Mouse (Mus musculus): ENCODE measurements around the gene Nemf. TPM values are rescaled to one million over a fixed set of nuclear protein-coding genes. Genes with fewer than 3 reads are reported as not detected.

Gene Nemf
- total RNA-seq, 1 experiment: 47.9 TPM

- Histone ChIP-seq H3K36me3 (ENCODE audit: control insufficient read depth, insufficient read depth, low read length, poor library complexity, severe bottlenecking) (peaks cover 12% of the 10 kb centered on the region), H3K9ac (ENCODE audit: insufficient read depth, low read depth, low read length, poor library complexity, severe bottlenecking) (peak overlapping the region; percentile 94), H3K4me3 (ENCODE audit: insufficient read depth in 1 of 2, low read depth in 1 of 2, low read length in 2 of 2, poor library complexity in 1 of 2, severe bottlenecking in 1 of 2) (peak overlapping the region; percentile 79 to 96), H3K27ac (ENCODE audit: insufficient read depth, low read depth, low read length, poor library complexity, severe bottlenecking) (peak overlapping the region; percentile 95), H3K4me1 (ENCODE audit: control insufficient read depth in 2 of 2, insufficient read depth in 2 of 2, low read length in 2 of 2, poor library complexity in 1 of 2) (peaks cover 4 to 9% of the 10 kb centered on the region in 2 experiments; a peak in 2 of 4 replicates), H3K9me3 (ENCODE audit: control insufficient read depth, insufficient read depth, low read depth, low read length) (no peaks in the 10 kb centered on the region)
- TF ChIP-seq HCFC1 (IDR thresholded peaks at IDR 0.05; ENCODE audit: borderline replicate concordance, insufficient read depth, low read length): no peak
- TF ChIP-seq ZNF384 (IDR thresholded peaks at IDR 0.05; ENCODE audit: low read depth, low read length): no peak
- TF ChIP-seq MAFK (IDR thresholded peaks at IDR 0.05; ENCODE audit: insufficient read depth, low read depth, low read length): no peak
- TF ChIP-seq CHD2 (IDR thresholded peaks at IDR 0.05; ENCODE audit: low read depth, low read length): no peak
- TF ChIP-seq ZC3H11A (IDR thresholded peaks at IDR 0.05; ENCODE audit: borderline replicate concordance, low read depth, low read length): no peak
- in situ Hi-C loops (cut with MboI; ENCODE audit: low sequenced_read_pairs in 2 of 2, unreplicated experiment in 2 of 2): no loop called here
- DNase-seq (ENCODE audit: low read depth, low spot score): peak; percentile 74
Observed at GRCm38 (mm10) chr12:69371421-69371853, 14.5 kb upstream of the Nemf start.

- H3K4me3 ChIP-seq (ENCODE audit: insufficient read depth in 1 of 2, low read depth in 1 of 2, low read length in 2 of 2, poor library complexity in 1 of 2, severe bottlenecking in 1 of 2): peak overlapping the region; percentile 79 to 96
- peak overlapping the region; percentile 94 for H3K9ac ChIP-seq (ENCODE audit: insufficient read depth, low read depth, low read length, poor library complexity, severe bottlenecking)
- no peaks in the 10 kb centered on the region for H3K9me3 ChIP-seq (ENCODE audit: control insufficient read depth, insufficient read depth, low read depth, low read length)
- H3K36me3 ChIP-seq (ENCODE audit: control insufficient read depth, insufficient read depth, low read length, poor library complexity, severe bottlenecking): peaks cover 10% of the 10 kb centered on the region
- TF ChIP-seq CHD2 (IDR thresholded peaks at IDR 0.05; ENCODE audit: low read depth, low read length) (no peak), MAFK (IDR thresholded peaks at IDR 0.05; ENCODE audit: insufficient read depth, low read depth, low read length) (no peak), HCFC1 (IDR thresholded peaks at IDR 0.05; ENCODE audit: borderline replicate concordance, insufficient read depth, low read length) (no peak), ZC3H11A (IDR thresholded peaks at IDR 0.05; ENCODE audit: borderline replicate concordance, low read depth, low read length) (no peak)
- in situ Hi-C loops (cut with MboI; ENCODE audit: low sequenced_read_pairs in 2 of 2, unreplicated experiment in 2 of 2): no loop called here
- H3K4me1 ChIP-seq (ENCODE audit: control insufficient read depth in 2 of 2, insufficient read depth in 2 of 2, low read length in 2 of 2, poor library complexity in 1 of 2): peaks cover 2 to 9% of the 10 kb centered on the region in 2 experiments; a peak in 2 of 4 replicates
- H3K27ac ChIP-seq (ENCODE audit: insufficient read depth, low read depth, low read length, poor library complexity, severe bottlenecking): peak overlapping the region; percentile 95; the same call in 1 of the 2 replicates
- DNase-seq (ENCODE audit: low read depth, low spot score): no peak
Observed at GRCm38 (mm10) chr12:69370936-69371335, 14.0 kb upstream of the Nemf start.

DNA sequence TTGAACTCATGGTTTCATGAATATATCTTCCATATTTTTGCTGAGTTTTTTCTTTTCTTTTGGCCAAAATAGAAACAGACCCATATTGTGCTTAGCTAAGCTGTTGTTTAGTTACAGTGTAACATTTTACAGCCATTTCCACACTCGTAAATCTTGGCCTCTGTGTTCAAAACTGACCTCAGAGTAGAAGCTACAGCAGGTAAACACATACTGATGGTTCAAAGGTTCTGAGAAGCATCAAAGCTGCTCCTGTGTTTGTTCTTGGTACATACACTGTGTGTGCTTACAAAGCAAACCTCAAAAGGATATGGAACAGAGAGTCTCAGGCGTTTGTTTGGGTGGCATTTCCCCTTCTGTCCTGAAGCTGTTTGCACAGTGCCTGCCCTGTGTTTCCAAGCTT lies 10.6 kb upstream of the Nemf start:
- DNase-seq (ENCODE audit: low read depth, low spot score): no peak
- in situ Hi-C loops (cut with MboI; ENCODE audit: low sequenced_read_pairs in 2 of 2, unreplicated experiment in 2 of 2): no loop called here
- peaks cover 0 to 2% of the 10 kb centered on the region in 2 experiments; a peak in 1 of 4 replicates for H3K4me1 ChIP-seq (ENCODE audit: control insufficient read depth in 2 of 2, insufficient read depth in 2 of 2, low read length in 2 of 2, poor library complexity in 1 of 2)

GRCm38 (mm10) chr12:69366424-69366823 lies 9.5 kb upstream of the Nemf start:
- Histone ChIP-seq H3K9me3 (ENCODE audit: control insufficient read depth, insufficient read depth, low read depth, low read length) (no peaks in the 10 kb centered on the region), H3K4me1 (ENCODE audit: control insufficient read depth in 2 of 2, insufficient read depth in 2 of 2, low read length in 2 of 2, poor library complexity in 1 of 2) (peaks cover 0 to 2% of the 10 kb centered on the region in 2 experiments; a peak in 1 of 4 replicates), H3K36me3 (ENCODE audit: control insufficient read depth, insufficient read depth, low read length, poor library complexity, severe bottlenecking) (no peaks in the 10 kb centered on the region), H3K9ac (ENCODE audit: insufficient read depth, low read depth, low read length, poor library complexity, severe bottlenecking) (no peak overlapping the region), H3K4me3 (ENCODE audit: insufficient read depth in 1 of 2, low read depth in 1 of 2, low read length in 2 of 2, poor library complexity in 1 of 2, severe bottlenecking in 1 of 2) (no peak overlapping the region), H3K27ac (ENCODE audit: insufficient read depth, low read depth, low read length, poor library complexity, severe bottlenecking) (no peak overlapping the region)
- TF ChIP-seq CHD2 (IDR thresholded peaks at IDR 0.05; ENCODE audit: low read depth, low read length): no peak
- TF ChIP-seq ZNF384 (IDR thresholded peaks at IDR 0.05; ENCODE audit: low read depth, low read length): peak; percentile 73
- DNase-seq (ENCODE audit: low read depth, low spot score): no peak
- in situ Hi-C loops (cut with MboI; ENCODE audit: low sequenced_read_pairs in 2 of 2, unreplicated experiment in 2 of 2): no loop called here

More for the DNA sequence above, 10.6 kb upstream of the Nemf start:
- Histone ChIP-seq H3K9ac (ENCODE audit: insufficient read depth, low read depth, low read length, poor library complexity, severe bottlenecking) (no peak overlapping the region), H3K27ac (ENCODE audit: insufficient read depth, low read depth, low read length, poor library complexity, severe bottlenecking) (no peak overlapping the region), H3K4me3 (ENCODE audit: insufficient read depth in 1 of 2, low read depth in 1 of 2, low read length in 2 of 2, poor library complexity in 1 of 2, severe bottlenecking in 1 of 2) (no peak overlapping the region), H3K36me3 (ENCODE audit: control insufficient read depth, insufficient read depth, low read length, poor library complexity, severe bottlenecking) (no peaks in the 10 kb centered on the region), H3K9me3 (ENCODE audit: control insufficient read depth, insufficient read depth, low read depth, low read length) (no peaks in the 10 kb centered on the region)
- no peak for TF ChIP-seq MAFK (IDR thresholded peaks at IDR 0.05; ENCODE audit: insufficient read depth, low read depth, low read length)
- no peak for TF ChIP-seq ZC3H11A (IDR thresholded peaks at IDR 0.05; ENCODE audit: borderline replicate concordance, low read depth, low read length)
- no peak for TF ChIP-seq HCFC1 (IDR thresholded peaks at IDR 0.05; ENCODE audit: borderline replicate concordance, insufficient read depth, low read length)
- no peak for TF ChIP-seq CHD2 (IDR thresholded peaks at IDR 0.05; ENCODE audit: low read depth, low read length)
- TF ChIP-seq ZNF384 (IDR thresholded peaks at IDR 0.05; ENCODE audit: low read depth, low read length): no peak

DNA sequence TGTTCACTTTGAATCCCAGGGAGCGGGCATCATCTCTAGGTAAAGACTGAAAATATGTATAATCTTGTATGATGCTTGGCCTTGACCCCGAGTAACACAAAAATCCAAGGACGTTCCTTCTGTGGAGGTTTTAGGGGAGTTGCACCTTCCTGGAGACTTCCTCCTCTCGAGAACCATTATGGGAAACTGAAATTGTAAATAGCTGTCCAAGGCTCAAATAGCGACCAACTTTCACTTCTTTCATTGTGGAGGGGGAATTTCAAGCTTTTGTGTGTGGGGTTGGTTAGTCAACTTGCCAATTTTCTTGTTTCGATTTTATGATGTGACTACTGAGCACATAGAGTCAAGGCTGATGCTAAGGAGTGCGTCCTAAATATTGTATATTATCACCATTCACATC lies 8.8 kb upstream of the Nemf start:
- no peak for TF ChIP-seq MAFK (IDR thresholded peaks at IDR 0.05; ENCODE audit: insufficient read depth, low read depth, low read length)
- no peak for TF ChIP-seq ZNF384 (IDR thresholded peaks at IDR 0.05; ENCODE audit: low read depth, low read length)
- TF ChIP-seq CHD2 (IDR thresholded peaks at IDR 0.05; ENCODE audit: low read depth, low read length): no peak
- TF ChIP-seq HCFC1 (IDR thresholded peaks at IDR 0.05; ENCODE audit: borderline replicate concordance, insufficient read depth, low read length): no peak
- no peak for TF ChIP-seq ZC3H11A (IDR thresholded peaks at IDR 0.05; ENCODE audit: borderline replicate concordance, low read depth, low read length)
- no peak for DNase-seq (ENCODE audit: low read depth, low spot score)
- Histone ChIP-seq H3K27ac (ENCODE audit: insufficient read depth, low read depth, low read length, poor library complexity, severe bottlenecking) (no peak overlapping the region), H3K4me1 (ENCODE audit: control insufficient read depth in 2 of 2, insufficient read depth in 2 of 2, low read length in 2 of 2, poor library complexity in 1 of 2) (peaks cover 0 to 2% of the 10 kb centered on the region in 2 experiments; a peak in 1 of 4 replicates), H3K36me3 (ENCODE audit: control insufficient read depth, insufficient read depth, low read length, poor library complexity, severe bottlenecking) (no peaks in the 10 kb centered on the region), H3K4me3 (ENCODE audit: insufficient read depth in 1 of 2, low read depth in 1 of 2, low read length in 2 of 2, poor library complexity in 1 of 2, severe bottlenecking in 1 of 2) (no peak overlapping the region), H3K9ac (ENCODE audit: insufficient read depth, low read depth, low read length, poor library complexity, severe bottlenecking) (no peak overlapping the region), H3K9me3 (ENCODE audit: control insufficient read depth, insufficient read depth, low read depth, low read length) (no peaks in the 10 kb centered on the region)
- in situ Hi-C loops (cut with MboI; ENCODE audit: low sequenced_read_pairs in 2 of 2, unreplicated experiment in 2 of 2): no loop called here

All from ES-E14 (cell line).